Mouse (Mus musculus) liver, embryonic 13.5 days (tissue): ENCODE measurements around the gene Ccdc107. TPM values are rescaled to one million over a fixed set of nuclear protein-coding genes. Genes with fewer than 3 reads are reported as not detected.

Experiments
- ATAC-seq: fragments of 200-750 bp; cut with Nextera tagmentation; 2 replicates; pipeline ENCODE4 v1.8.0; 2017; ENCODE audit warnings: low read depth, mild to moderate bottlenecking, moderate number of reproducible peaks, moderate library complexity
- DNase-seq: peaks from one replicate; pipeline ENCODE4 v3.0.0; 2022
- H3K27ac ChIP-seq: fragments of 300-500 bp; sonication (generic); 2 replicates; pipeline ENCODE4 v1.5.1; 2015; ENCODE audit warnings: moderate library complexity, mild to moderate bottlenecking, inconsistent platforms
- H3K27me3 ChIP-seq: fragments of 300-500 bp; sonication (generic); 2 replicates; pipeline ENCODE4 v1.6.1; 2015; ENCODE audit warnings: mild to moderate bottlenecking, inconsistent platforms
- H3K36me3 ChIP-seq: fragments of 300-500 bp; sonication (generic); 2 replicates; pipeline ENCODE4 v1.6.1; 2015; ENCODE audit warnings: mild to moderate bottlenecking, inconsistent platforms
- H3K4me1 ChIP-seq: fragments of 300-500 bp; sonication (generic); replicated peaks from 2 replicates; pipeline ENCODE4 v1.6.1; 2015; ENCODE audit warnings: inconsistent platforms
- H3K4me2 ChIP-seq: fragments of 300-500 bp; sonication (generic); 2 replicates; pipeline ENCODE4 v1.6.1; 2015; ENCODE audit warnings: inconsistent platforms, mild to moderate bottlenecking, moderate library complexity
- H3K4me3 ChIP-seq: fragments of 300-500 bp; sonication (generic); replicated peaks from 2 replicates; pipeline ENCODE4 v1.5.1; 2015; ENCODE audit warnings: mild to moderate bottlenecking, inconsistent platforms
- H3K9ac ChIP-seq: fragments of 300-500 bp; sonication (generic); 2 replicates; pipeline ENCODE4 v1.6.1; 2015; ENCODE audit warnings: mild to moderate bottlenecking, inconsistent platforms
- H3K9me3 ChIP-seq: fragments of 300-500 bp; sonication (generic); replicated peaks from 2 replicates; pipeline ENCODE4 v1.6.1; 2016; ENCODE audit warnings: inconsistent platforms
- WGBS: fragments of 180-500 bp; shearing (Covaris S2); methylation state at CpG from one replicate; pipeline ENCODE4 v1.1.7; 2015; ENCODE audit not compliant: insufficient replicate concordance; 5-methylcytosine and 5-hydroxymethylcytosine counted together
- polyA plus RNA-seq: library from polyadenylated mRNA; unstranded; fragments of >200 nt; fragmentation: Nextera tagmentation; extraction: Ambion mirVana; gene quantifications from 2 replicates; pipeline ENCODE4 v1.2.1, GENCODE M21; 2015

Gene Ccdc107
- polyA plus RNA-seq, 1 experiment from 2014 or later, result 34.2 TPM

DNA sequence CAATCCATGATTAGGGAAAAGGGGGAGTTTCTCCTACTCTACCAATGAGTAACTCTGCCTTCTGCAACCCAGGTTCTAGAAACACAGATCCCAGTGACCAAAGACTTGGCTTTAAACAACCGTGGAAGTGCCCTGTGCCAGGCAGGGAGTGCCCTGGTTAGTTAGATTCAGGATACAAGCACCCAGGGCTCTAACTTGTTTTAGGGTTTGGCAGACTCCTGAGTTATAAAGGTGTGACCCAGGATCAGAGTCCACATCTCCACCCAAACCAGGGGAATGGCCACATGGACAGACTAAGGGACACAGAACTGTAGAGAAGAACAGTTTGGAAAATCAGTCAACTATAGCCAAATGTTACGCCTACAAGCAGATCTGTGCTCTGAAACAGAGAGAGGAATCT, 10.3 kb downstream of the Ccdc107 start:
- Histone ChIP-seq H3K4me1 (peaks cover 38% of the 10 kb centered on the region), H3K4me2 (no peak overlapping the region), H3K9ac (no peak overlapping the region), H3K4me3 (no peak overlapping the region), H3K9me3 (no peaks in the 10 kb centered on the region), H3K27ac (no peak overlapping the region), H3K36me3 (no peaks in the 10 kb centered on the region), H3K27me3 (peaks cover 12% of the 10 kb centered on the region)
- DNase-seq (no peak), ATAC-seq (no peak)
- 69% methylated on average over 2 of the region's 2 CpGs for WGBS

DNA sequence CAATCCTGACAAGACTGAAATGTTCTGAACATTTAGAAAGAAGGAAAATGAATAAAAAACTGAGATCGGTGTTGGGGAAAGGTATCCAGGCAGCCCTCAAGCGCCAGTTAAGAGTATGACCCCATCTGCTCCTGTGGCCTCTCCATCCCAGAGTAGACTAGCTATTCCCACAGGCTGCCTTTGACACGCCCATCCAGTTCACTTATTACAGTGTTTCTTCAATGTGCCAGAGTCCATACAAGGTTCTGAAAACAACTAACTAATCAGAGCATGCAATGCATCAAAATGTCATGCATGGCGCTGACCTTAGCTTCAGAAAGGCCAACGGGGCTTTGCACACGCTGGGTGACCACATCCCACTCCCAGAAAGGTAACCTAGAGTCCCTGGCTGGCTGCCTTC, 10.8 kb downstream of the Ccdc107 start:
- DNase-seq, result no peak

DNA sequence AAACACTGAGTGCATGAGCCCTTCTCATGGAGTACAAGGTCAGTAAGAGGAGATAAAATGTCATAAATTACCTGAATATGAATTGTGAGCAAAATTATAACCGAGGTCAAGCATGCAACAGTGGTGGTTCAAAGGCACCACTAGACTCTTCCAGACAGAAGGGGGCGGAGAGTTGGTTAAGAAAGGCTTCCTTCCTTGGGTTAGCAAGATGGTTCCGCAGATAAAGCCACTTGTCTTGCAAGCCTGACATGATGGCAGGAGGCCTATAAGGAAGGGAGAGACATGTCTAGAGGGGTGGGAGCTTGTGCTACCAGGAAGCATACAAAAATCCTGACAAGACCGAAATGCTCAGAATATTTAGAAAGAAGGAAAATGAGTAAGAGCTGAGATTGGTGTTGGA, 11.6 kb downstream of the Ccdc107 start:
- peaks cover 39% of the 10 kb centered on the region for H3K4me1 ChIP-seq
- ATAC-seq (no peak), DNase-seq (no peak)
- H3K27ac ChIP-seq, result no peak overlapping the region
- no peaks in the 10 kb centered on the region for H3K9me3 ChIP-seq
- no peak overlapping the region for H3K9ac ChIP-seq
- H3K27me3 ChIP-seq, result peaks cover 12% of the 10 kb centered on the region
- H3K4me2 ChIP-seq, result no peak overlapping the region
- no peak overlapping the region for H3K4me3 ChIP-seq
- WGBS, result 23% methylated on average over 4 of the region's 4 CpGs
- H3K36me3 ChIP-seq, result no peaks in the 10 kb centered on the region

More for the DNA sequence above, 10.8 kb downstream of the Ccdc107 start:
- H3K27me3 ChIP-seq, result peaks cover 12% of the 10 kb centered on the region
- H3K36me3 ChIP-seq, result no peaks in the 10 kb centered on the region
- H3K4me2 ChIP-seq, result no peak overlapping the region
- H3K27ac ChIP-seq, result no peak overlapping the region
- no peaks in the 10 kb centered on the region for H3K9me3 ChIP-seq
- no peak for ATAC-seq
- no peak overlapping the region for H3K4me3 ChIP-seq
- WGBS, result 67% methylated on average over 6 of the region's 6 CpGs
- H3K9ac ChIP-seq, result no peak overlapping the region
- H3K4me1 ChIP-seq, result peaks cover 38% of the 10 kb centered on the region

DNA sequence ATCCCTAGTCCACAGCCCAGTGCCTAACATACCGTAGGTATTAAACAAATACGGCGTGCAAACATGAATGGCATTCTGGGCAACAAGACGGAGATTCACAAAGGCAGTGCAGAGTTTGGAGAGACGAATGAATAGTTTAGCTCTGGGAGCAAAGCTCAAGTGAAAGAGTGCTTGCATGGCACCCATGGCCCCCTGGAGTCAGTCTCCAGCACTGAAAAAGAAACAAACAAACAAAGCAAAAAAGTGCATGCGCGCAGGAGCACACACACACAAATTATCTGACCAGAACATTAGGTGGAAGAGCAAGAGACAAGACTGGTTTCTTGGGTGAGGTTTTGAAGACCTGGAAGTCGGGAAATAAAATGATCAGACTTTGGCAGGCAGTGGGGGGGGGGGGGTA, 13.4 kb downstream of the Ccdc107 start:
- no peak for DNase-seq
- Histone ChIP-seq H3K4me3 (no peak overlapping the region), H3K27me3 (peaks cover 12% of the 10 kb centered on the region), H3K4me1 (peaks cover 33% of the 10 kb centered on the region), H3K9ac (no peak overlapping the region), H3K9me3 (no peaks in the 10 kb centered on the region), H3K36me3 (no peaks in the 10 kb centered on the region), H3K4me2 (no peak overlapping the region), H3K27ac (no peak overlapping the region)
- no peak for ATAC-seq
- WGBS, result 78% methylated on average over 8 of the region's 8 CpGs

DNA sequence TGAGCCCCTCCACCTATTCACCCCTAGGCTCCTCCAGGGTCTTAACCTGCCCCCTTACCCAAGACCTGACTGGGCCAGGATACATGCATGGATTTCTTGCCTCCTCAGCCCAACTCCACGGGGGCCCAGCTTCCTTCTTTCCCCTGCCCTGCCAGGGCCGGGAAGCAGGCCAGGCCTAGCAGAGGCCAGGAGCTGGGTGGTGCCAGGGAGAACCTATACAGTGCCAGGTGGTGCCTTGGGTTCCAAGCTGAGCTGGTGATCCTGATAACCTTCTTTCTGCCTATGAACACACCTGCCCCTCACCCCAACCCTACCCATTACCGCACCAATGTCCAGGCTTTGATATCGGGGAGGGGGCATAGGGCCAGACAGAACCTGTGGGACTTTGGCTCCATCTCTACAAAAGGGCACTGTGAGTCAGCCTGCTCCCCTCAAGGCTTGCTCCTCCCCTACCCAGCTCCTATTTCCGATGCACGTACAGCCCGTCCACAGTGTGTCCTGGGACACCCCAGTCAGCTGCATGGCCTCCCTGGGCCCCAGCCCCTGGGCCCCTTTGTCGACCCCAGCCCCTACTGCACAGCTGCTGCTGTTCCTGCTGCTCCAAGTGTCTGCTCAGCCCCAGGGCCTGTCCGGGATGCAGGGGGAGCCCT, 14.0 kb downstream of the Ccdc107 start, which contains the start of gene Car9:
Gene Car9 (plus strand): TSS at position 431 of the 650 bp plus-strand sequence.
- no peak for DNase-seq
- Histone ChIP-seq H3K36me3 (no peaks in the 10 kb centered on the region), H3K4me1 (peaks cover 33% of the 10 kb centered on the region), H3K27ac (no peak within 1 kb of the TSS), H3K4me3 (peak within 1 kb of the TSS; percentile 61), H3K4me2 (peak within 1 kb of the TSS; percentile 77), H3K9me3 (no peaks in the 10 kb centered on the region), H3K27me3 (peaks cover 12% of the 10 kb centered on the region; the same call in 1 of the 2 replicates), H3K9ac (no peak within 1 kb of the TSS)
- ATAC-seq, result no peak
- WGBS, result 69% methylated on average over 9 of the region's 9 CpGs

DNA sequence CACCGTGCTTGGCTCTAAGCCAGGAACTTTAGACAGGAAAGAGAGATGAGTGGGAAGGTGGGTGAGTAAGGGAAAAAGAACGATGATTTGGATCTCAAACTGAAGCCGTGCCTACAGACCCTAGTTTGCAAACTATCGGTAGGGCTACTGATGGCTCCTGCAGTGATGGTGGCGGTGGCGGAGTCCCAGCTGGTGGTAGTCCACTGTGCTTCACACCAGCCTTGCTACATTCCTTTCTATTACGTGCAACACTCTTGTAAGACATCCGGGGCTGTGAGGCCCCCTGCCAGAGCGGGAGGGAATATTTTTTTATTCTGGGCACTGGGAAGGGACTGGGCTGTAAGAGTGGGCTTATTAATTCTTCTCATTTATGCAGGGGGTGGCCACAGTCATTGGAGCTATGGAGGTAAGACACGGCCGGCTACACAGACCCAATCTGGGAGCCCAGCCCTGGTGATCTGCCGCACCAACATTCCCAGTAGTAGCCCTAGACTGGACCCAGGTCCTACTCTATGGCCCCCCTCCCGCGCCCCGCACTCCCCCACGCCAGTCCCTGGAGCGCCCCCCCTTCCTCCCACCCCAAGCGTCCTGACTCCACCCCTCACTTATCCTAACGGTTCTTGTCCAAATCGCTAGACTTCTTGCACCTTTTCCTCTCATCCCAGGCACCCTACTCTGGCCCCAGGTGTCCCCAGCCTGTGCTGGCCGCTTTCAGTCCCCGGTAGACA, 15.4 kb downstream of the Ccdc107 start:
- ATAC-seq, result peak; percentile 57
- Histone ChIP-seq H3K27me3 (peaks cover 16% of the 10 kb centered on the region; the same call in 1 of the 2 replicates), H3K9ac (peak overlapping the region; percentile 67), H3K27ac (no peak overlapping the region), H3K4me3 (peak overlapping the region; percentile 61), H3K9me3 (no peaks in the 10 kb centered on the region), H3K36me3 (no peaks in the 10 kb centered on the region), H3K4me2 (peak overlapping the region; percentile 77), H3K4me1 (peaks cover 33% of the 10 kb centered on the region)
- no peak for DNase-seq
- WGBS, result 6% methylated on average over 21 of the region's 22 CpGs

DNA sequence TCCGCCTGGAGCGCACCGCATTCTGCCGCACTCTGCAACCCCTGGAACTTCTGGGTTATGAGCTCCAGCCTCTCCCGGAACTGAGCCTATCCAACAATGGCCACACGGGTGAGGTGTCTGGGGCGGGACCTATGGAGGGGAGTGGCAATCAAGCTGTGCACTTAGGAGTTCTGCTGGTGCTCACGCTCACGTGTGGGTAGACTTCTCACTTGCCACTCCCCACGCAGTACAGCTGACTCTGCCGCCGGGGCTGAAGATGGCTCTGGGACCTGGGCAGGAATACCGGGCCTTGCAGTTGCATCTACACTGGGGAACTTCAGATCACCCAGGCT, 15.9 kb downstream of the Ccdc107 start:
- Histone ChIP-seq H3K4me2 (peak overlapping the region; percentile 77), H3K4me3 (peak overlapping the region; percentile 61), H3K4me1 (peaks cover 32% of the 10 kb centered on the region), H3K9ac (peak overlapping the region; percentile 67), H3K9me3 (no peaks in the 10 kb centered on the region), H3K27ac (no peak overlapping the region), H3K27me3 (peaks cover 16% of the 10 kb centered on the region; the same call in 1 of the 2 replicates), H3K36me3 (no peaks in the 10 kb centered on the region)
- WGBS, result 1% methylated on average over 13 of the region's 13 CpGs
- ATAC-seq (peak; percentile 77), DNase-seq (peak; percentile 61)

DNA sequence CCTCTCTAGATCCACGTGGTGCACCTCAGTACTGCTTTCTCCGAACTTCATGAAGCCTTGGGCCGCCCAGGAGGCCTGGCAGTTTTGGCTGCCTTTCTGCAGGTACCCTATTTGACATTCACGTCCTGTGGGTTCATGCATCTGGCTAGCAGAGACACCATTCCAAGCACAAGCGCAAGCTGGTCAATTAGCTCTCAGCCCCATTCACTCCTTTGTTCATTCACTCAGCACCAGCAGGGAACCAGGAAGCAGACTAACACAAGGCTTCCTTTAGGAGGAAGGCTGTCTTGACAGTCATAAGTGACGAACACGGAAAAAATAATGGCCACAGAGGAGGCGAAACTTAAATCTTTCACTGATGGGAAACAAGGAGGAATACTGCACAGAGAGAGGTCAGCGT, 16.4 kb downstream of the Ccdc107 start:
- no peaks in the 10 kb centered on the region for H3K9me3 ChIP-seq
- DNase-seq (no peak), ATAC-seq (no peak)
- no peak overlapping the region for H3K27ac ChIP-seq
- H3K4me3 ChIP-seq, result peak overlapping the region; percentile 61
- no peaks in the 10 kb centered on the region for H3K36me3 ChIP-seq
- H3K4me1 ChIP-seq, result peaks cover 27% of the 10 kb centered on the region
- peak overlapping the region; percentile 77 for H3K4me2 ChIP-seq
- peak overlapping the region; percentile 67; the same call in 1 of the 2 replicates for H3K9ac ChIP-seq
- peaks cover 16% of the 10 kb centered on the region; the same call in 1 of the 2 replicates for H3K27me3 ChIP-seq
- 23% methylated on average over 9 of the region's 9 CpGs for WGBS

DNA sequence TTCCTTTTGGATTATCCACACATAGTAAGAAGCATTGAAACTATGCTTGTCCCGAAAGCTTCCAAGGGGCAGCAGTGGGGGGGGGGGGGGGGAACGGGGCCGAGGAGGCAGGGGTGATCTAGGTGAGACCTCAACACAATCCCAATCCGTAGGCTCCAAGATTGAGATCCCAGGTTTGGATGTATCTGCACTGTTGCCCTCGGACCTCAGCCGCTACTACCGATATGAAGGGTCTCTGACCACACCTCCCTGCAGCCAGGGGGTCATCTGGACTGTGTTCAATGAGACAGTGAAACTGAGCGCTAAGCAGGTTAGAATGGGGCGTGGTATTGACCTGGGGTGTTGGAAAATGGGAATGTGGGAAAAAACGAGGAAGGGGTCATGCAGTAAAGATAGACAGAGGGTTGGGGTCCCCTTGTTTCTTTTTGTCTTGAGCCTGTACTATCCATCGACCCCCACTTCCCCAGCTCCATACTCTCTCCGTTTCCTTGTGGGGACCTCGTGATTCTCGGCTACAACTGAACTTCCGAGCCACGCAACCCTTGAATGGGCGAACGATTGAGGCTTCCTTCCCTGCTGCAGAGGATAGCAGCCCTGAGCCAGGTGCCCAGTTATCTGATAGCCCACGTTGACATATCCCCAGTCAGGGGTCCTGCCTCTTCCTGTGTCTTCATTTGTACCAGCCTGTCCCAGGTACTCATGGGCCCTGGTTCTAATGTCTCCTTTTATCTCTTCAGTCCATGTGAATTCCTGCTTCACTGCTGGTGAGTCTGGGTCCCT, 19.2 kb downstream of the Ccdc107 start:
- peaks cover 13% of the 10 kb centered on the region; the same call in 1 of the 2 replicates for H3K27me3 ChIP-seq
- H3K4me1 ChIP-seq, result peaks cover 32% of the 10 kb centered on the region
- no peaks in the 10 kb centered on the region for H3K9me3 ChIP-seq
- ATAC-seq, result no peak
- no peak overlapping the region for H3K27ac ChIP-seq
- no peak overlapping the region for H3K9ac ChIP-seq
- WGBS, result 65% methylated on average over 19 of the region's 19 CpGs
- H3K4me3 ChIP-seq, result no peak overlapping the region
- no peaks in the 10 kb centered on the region for H3K36me3 ChIP-seq
- no peak for DNase-seq
- H3K4me2 ChIP-seq, result no peak overlapping the region

DNA sequence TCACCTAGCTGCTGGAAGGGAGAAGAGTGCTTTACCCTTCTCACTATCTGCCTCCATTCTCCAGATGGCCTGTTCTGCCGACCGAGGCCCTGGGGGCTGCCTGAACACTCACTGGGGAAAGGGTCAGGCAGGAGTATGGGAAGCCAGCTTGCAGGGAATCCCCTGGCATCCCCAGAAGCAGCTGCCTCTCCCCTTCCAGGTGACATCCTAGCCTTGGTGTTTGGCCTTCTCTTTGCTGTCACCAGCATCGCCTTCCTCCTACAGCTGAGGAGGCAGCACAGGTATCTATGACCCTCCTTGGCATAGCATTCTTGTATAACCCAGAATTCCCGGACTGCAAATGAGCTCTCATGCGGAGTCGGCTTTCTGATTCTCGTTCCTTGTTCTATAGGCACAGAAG, 20.0 kb downstream of the Ccdc107 start:
- no peak overlapping the region for H3K4me3 ChIP-seq
- H3K27ac ChIP-seq, result no peak overlapping the region
- 63% methylated on average over 7 of the region's 7 CpGs for WGBS
- ATAC-seq (no peak), DNase-seq (no peak)
- H3K36me3 ChIP-seq, result no peaks in the 10 kb centered on the region
- no peak overlapping the region for H3K9ac ChIP-seq
- no peaks in the 10 kb centered on the region for H3K9me3 ChIP-seq
- no peak overlapping the region for H3K4me2 ChIP-seq
- H3K4me1 ChIP-seq, result peaks cover 28% of the 10 kb centered on the region
- peaks cover 6% of the 10 kb centered on the region; the same call in 1 of the 2 replicates for H3K27me3 ChIP-seq

DNA sequence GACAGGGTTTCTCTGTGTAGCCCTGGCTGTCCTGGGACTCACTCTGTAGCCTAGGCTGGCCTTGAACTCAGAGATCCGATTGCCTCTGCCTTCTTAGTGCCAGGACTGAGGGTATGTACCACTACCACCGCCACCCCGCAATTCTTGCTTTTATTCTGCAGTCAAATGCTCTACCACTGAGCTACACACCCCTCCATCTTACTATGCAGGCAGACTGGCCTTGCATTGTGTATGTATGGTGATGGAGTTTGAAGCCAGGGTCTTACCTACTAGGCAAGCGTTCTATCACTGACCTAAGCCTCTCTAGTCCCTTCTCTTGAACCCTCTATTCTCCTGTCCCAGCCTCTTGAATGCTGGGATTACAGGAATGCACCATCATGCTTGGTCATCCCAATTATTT, 20.6 kb downstream of the Ccdc107 start:
- DNase-seq, result no peak
- 0 out of 2 replicates have a peak, but pooled peaks cover 4% of the 10 kb centered on the region for H3K27me3 ChIP-seq
- ATAC-seq, result no peak
- no peaks in the 10 kb centered on the region for H3K9me3 ChIP-seq
- H3K4me2 ChIP-seq, result no peak overlapping the region
- 68% methylated on average over 4 of the region's 4 CpGs for WGBS
- no peak overlapping the region for H3K4me3 ChIP-seq
- H3K4me1 ChIP-seq, result peaks cover 22% of the 10 kb centered on the region
- H3K36me3 ChIP-seq, result no peaks in the 10 kb centered on the region
- no peak overlapping the region for H3K27ac ChIP-seq
- no peak overlapping the region for H3K9ac ChIP-seq
